Mouse (Mus musculus) sigmoid colon, adult 10 weeks (tissue): ENCODE results near the gene Tbl1xr1. TPM values are rescaled to one million over a fixed set of nuclear protein-coding genes. Genes with fewer than 3 reads are reported as not detected.

Experiments used
- polyA plus RNA-seq: library from polyadenylated mRNA; stranded (reverse); fragments of 350-450 nt; fragmentation: Illumina TruSeq; extraction: RNeasy Lipid Tissue Mini Kit (QIAGEN cat#74804); gene quantifications from one replicate; pipeline ENCODE4 v1.2.3, GENCODE M21; 2014; ENCODE audit warnings: low read depth, low replicate concordance

Gene Tbl1xr1
- polyA plus RNA-seq, result 73.4 TPM

GRCm38 (mm10) chr3:22076561-22076935 lies at the start of gene Tbl1xr1:
TSS of gene Tbl1xr1 (plus strand) at chr3:22076652.

